Mouse (Mus musculus): ENCODE measurements around the gene Fstl3. TPM values are rescaled to one million over a fixed set of nuclear protein-coding genes. Genes with fewer than 3 reads are reported as not detected.
A peak's percentile ranks its signal among the peaks of the same experiment; 100 is the strongest.

Gene Fstl3
- polyA plus RNA-seq, 1 experiment from 2014 or later, result 21.9 TPM

GRCm38 (mm10) chr10:79789581-79789980 is 12.5 kb downstream of the Fstl3 start:
- no peak overlapping the region for H3K9ac ChIP-seq
- no peak for ATAC-seq (ENCODE audit: insufficient number of reproducible peaks, low FRiP score)

GRCm38 (mm10) chr10:79790861-79791260 is 13.8 kb downstream of the Fstl3 start, which contains the start of gene Prss57:
Gene Prss57, minus strand, starts transcription at chr10:79790961.
- ATAC-seq (ENCODE audit: insufficient number of reproducible peaks, low FRiP score), result no peak
- H3K4me1 ChIP-seq (replicated peaks), result peaks cover 15% of the 10 kb centered on the region
- 77% methylated on average over 4 of the region's 4 CpGs for WGBS

More at GRCm38 (mm10) chr10:79789581-79789980, 12.5 kb downstream of the Fstl3 start:
- Histone ChIP-seq H3K36me3 (no peaks in the 10 kb centered on the region), H3K27ac (ENCODE audit: poor library complexity, severe bottlenecking) (no peak overlapping the region), H3K27me3 (replicated peaks) (peaks cover 14% of the 10 kb centered on the region), H3K9me3 (replicated peaks) (no peaks in the 10 kb centered on the region), H3K4me3 (no peak overlapping the region), H3K4me1 (replicated peaks) (peaks cover 11% of the 10 kb centered on the region), H3K4me2 (no peak overlapping the region)
- 56% methylated on average over 2 of the region's 2 CpGs for WGBS

DNA sequence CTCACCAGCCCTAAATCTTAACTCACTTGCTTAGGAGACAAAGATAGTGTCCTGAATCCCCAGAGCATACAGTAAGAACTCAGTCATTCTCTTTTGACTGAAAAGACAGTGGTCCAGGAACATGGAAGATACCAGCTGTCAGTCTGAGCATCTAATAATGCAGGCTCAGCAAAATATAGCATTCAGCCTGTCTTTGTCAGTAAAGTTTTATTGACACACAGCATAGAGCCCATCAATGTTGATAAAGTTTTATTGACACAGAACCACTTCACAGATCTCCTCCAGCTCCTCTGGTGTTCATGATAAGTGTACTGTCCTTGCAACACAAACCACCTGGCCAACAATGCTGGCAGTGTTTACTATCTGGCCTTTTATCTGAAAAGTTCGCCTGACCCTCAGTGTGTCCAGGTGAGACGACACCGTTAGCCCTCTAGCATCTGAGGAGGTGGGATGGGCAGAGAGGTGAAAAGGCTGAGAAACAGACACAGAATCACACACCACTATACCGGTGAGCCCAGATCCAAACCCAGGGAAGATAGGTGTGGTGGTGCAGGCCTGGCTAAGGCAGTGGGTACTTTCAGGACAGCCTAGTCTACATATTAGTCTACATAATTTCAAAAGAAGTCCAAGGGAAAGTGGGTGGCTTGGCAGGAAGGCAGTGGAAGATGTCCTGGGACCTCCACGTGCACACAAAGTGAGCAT is 15.4 kb downstream of the Fstl3 start:
- Histone ChIP-seq H3K4me3 (no peak overlapping the region), H3K4me1 (replicated peaks) (peaks cover 21% of the 10 kb centered on the region), H3K27me3 (replicated peaks) (no peaks in the 10 kb centered on the region), H3K36me3 (0 out of 2 replicates have a peak, but pooled peaks cover 2% of the 10 kb centered on the region), H3K9ac (no peak overlapping the region), H3K9me3 (replicated peaks) (no peaks in the 10 kb centered on the region), H3K27ac (ENCODE audit: poor library complexity, severe bottlenecking) (no peak overlapping the region), H3K4me2 (no peak overlapping the region)
- no peak for ATAC-seq (ENCODE audit: insufficient number of reproducible peaks, low FRiP score)
- 76% methylated on average over 5 of the region's 5 CpGs for WGBS

More at GRCm38 (mm10) chr10:79790861-79791260, 13.8 kb downstream of the Fstl3 start, which contains the start of gene Prss57:
- Histone ChIP-seq H3K36me3 (0 out of 2 replicates have a peak, but pooled peaks cover 1% of the 10 kb centered on the region), H3K9me3 (replicated peaks) (no peaks in the 10 kb centered on the region), H3K9ac (no peak within 1 kb of the TSS), H3K4me2 (no peak within 1 kb of the TSS), H3K27me3 (replicated peaks) (0 out of 2 replicates have a peak, but pooled peaks cover 4% of the 10 kb centered on the region), H3K4me3 (no peak within 1 kb of the TSS), H3K27ac (ENCODE audit: poor library complexity, severe bottlenecking) (no peak within 1 kb of the TSS)

- peak; percentile 68 for ATAC-seq (ENCODE audit: insufficient number of reproducible peaks, low FRiP score)
- peak within 1 kb of the TSS; percentile 94 for H3K4me3 ChIP-seq
- no peaks in the 10 kb centered on the region for H3K27me3 ChIP-seq (replicated peaks)
- H3K4me1 ChIP-seq (replicated peaks), result peaks cover 24% of the 10 kb centered on the region
- 5% methylated on average over 51 of the region's 51 CpGs for WGBS
- H3K36me3 ChIP-seq, result 0 out of 2 replicates have a peak, but pooled peaks cover 2% of the 10 kb centered on the region
- peak within 1 kb of the TSS; percentile 75 for H3K27ac ChIP-seq (ENCODE audit: poor library complexity, severe bottlenecking)
- H3K9me3 ChIP-seq (replicated peaks), result no peaks in the 10 kb centered on the region
- peak within 1 kb of the TSS; percentile 93 for H3K4me2 ChIP-seq
- peak within 1 kb of the TSS; percentile 96 for H3K9ac ChIP-seq
Observed at GRCm38 (mm10) chr10:79793051-79793737, 16.1 kb downstream of the Fstl3 start, which contains the start of gene Palm. Gene Palm, plus strand, starts transcription at chr10:79793572.

DNA sequence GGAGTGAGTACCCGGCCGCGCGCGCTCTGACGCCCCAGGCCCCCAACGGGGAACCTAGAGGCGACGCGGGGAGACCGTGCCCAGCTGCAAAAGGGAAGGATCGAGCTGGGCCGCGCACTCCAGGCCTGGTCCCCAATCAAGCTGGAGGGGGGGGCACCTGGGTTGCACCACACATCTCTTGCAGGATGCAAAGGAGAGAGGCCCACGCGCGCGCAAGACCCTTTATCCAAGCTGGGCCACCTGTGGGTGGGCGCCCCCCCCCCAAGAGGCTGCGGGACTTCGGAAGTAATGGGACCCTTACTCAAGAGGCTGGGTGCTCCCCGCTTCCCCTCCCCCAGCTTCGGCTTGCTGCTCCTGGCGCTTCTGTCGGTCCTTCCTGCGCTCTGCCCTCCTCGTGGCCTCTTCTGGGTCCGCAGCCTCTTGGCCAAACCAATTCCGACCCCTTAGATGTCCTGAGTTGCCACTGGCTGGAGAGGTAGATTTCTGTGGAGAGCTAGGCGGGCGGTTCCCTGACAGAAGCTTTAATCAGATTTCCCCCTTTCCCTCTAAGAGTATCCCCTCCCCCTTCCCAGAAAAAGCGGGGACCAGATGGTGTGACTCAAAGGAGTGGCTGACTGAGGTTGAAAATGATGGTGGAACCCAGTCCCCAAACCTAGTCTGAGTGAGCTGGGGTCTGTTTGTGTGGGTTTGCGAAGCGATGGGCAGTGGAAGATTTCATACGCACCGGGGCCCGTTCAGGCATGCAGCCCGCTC is 16.8 kb downstream of the Fstl3 start:
- H3K27me3 ChIP-seq (replicated peaks), result no peaks in the 10 kb centered on the region
- peak overlapping the region; percentile 93 for H3K4me2 ChIP-seq
- peak overlapping the region; percentile 94 for H3K4me3 ChIP-seq
- H3K9ac ChIP-seq, result peak overlapping the region; percentile 96
- H3K4me1 ChIP-seq (replicated peaks), result peaks cover 26% of the 10 kb centered on the region
- ATAC-seq (ENCODE audit: insufficient number of reproducible peaks, low FRiP score), result peak; percentile 7; the same call in 1 of the 2 replicates
- H3K9me3 ChIP-seq (replicated peaks), result no peaks in the 10 kb centered on the region
- 0 out of 2 replicates have a peak, but pooled peaks cover 2% of the 10 kb centered on the region for H3K36me3 ChIP-seq
- H3K27ac ChIP-seq (ENCODE audit: poor library complexity, severe bottlenecking), result peak overlapping the region; percentile 75
- 1% methylated on average over 38 of the region's 38 CpGs for WGBS

DNA sequence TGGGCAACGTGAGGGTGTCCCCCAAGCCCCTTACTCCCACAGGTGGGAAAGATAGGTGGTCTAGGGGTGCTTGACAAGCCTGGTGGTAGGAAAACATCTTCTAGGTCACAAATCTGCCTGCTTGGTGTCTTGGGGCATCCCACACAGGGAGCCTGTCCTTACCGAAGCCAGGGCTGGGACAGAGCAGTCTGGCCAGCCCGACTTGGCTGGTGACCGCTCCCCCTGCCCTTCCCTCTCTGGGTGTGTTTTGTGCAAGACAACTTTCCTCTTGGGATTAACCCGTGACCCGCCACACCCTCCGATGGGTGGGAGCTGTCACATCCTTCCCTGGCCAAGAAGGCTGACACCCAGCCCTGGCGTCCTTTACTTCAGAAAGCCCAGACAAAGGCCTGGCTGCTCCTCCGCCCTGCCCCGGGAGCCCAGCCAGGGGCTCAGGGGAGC is 17.4 kb downstream of the Fstl3 start:
- 16% methylated on average over 10 of the region's 10 CpGs for WGBS
- no peaks in the 10 kb centered on the region for H3K9me3 ChIP-seq (replicated peaks)
- peak; percentile 66 for ATAC-seq (ENCODE audit: insufficient number of reproducible peaks, low FRiP score)

GRCm38 (mm10) chr10:79795905-79796304 is 18.8 kb downstream of the Fstl3 start:
- H3K9ac ChIP-seq, result no peak overlapping the region
- no peak for ATAC-seq (ENCODE audit: insufficient number of reproducible peaks, low FRiP score)
- H3K9me3 ChIP-seq (replicated peaks), result no peaks in the 10 kb centered on the region
- no peaks in the 10 kb centered on the region for H3K27me3 ChIP-seq (replicated peaks)
- no peak overlapping the region for H3K4me3 ChIP-seq
- 91% methylated on average over 3 of the region's 3 CpGs for WGBS
- H3K36me3 ChIP-seq, result 0 out of 2 replicates have a peak, but pooled peaks cover 2% of the 10 kb centered on the region
- peaks cover 26% of the 10 kb centered on the region for H3K4me1 ChIP-seq (replicated peaks)
- no peak overlapping the region for H3K4me2 ChIP-seq
- H3K27ac ChIP-seq (ENCODE audit: poor library complexity, severe bottlenecking), result no peak overlapping the region

More for the DNA sequence above, 17.4 kb downstream of the Fstl3 start:
- Histone ChIP-seq H3K4me2 (peak overlapping the region; percentile 93), H3K36me3 (0 out of 2 replicates have a peak, but pooled peaks cover 2% of the 10 kb centered on the region), H3K4me1 (replicated peaks) (peaks cover 26% of the 10 kb centered on the region), H3K27ac (ENCODE audit: poor library complexity, severe bottlenecking) (peak overlapping the region; percentile 75), H3K4me3 (peak overlapping the region; percentile 94), H3K27me3 (replicated peaks) (no peaks in the 10 kb centered on the region), H3K9ac (peak overlapping the region; percentile 96)

- no peak for ATAC-seq (ENCODE audit: insufficient number of reproducible peaks, low FRiP score)
- Histone ChIP-seq H3K9ac (no peak overlapping the region), H3K9me3 (replicated peaks) (no peaks in the 10 kb centered on the region), H3K36me3 (0 out of 2 replicates have a peak, but pooled peaks cover 2% of the 10 kb centered on the region), H3K27me3 (replicated peaks) (no peaks in the 10 kb centered on the region), H3K4me3 (no peak overlapping the region), H3K27ac (ENCODE audit: poor library complexity, severe bottlenecking) (peak overlapping the region; percentile 20; the same call in 1 of the 2 replicates), H3K4me2 (0 out of 2 replicates have a peak overlapping the region, but pooled peaks have one; percentile 2), H3K4me1 (replicated peaks) (peaks cover 34% of the 10 kb centered on the region)
- 30% methylated on average over 15 of the region's 15 CpGs for WGBS
Observed at GRCm38 (mm10) chr10:79797326-79797725, 20.3 kb downstream of the Fstl3 start.

GRCm38 (mm10) chr10:79798289-79798928 is 21.3 kb downstream of the Fstl3 start:
- Histone ChIP-seq H3K9me3 (replicated peaks) (no peaks in the 10 kb centered on the region), H3K9ac (no peak overlapping the region), H3K27ac (ENCODE audit: poor library complexity, severe bottlenecking) (0 out of 2 replicates have a peak overlapping the region, but pooled peaks have one; percentile 5), H3K4me3 (no peak overlapping the region), H3K4me1 (replicated peaks) (peaks cover 41% of the 10 kb centered on the region), H3K36me3 (0 out of 2 replicates have a peak, but pooled peaks cover 2% of the 10 kb centered on the region), H3K4me2 (no peak overlapping the region), H3K27me3 (replicated peaks) (no peaks in the 10 kb centered on the region)
- WGBS, result 76% methylated on average over 12 of the region's 12 CpGs
- ATAC-seq (ENCODE audit: insufficient number of reproducible peaks, low FRiP score), result no peak

- Histone ChIP-seq H3K4me2 (no peak overlapping the region), H3K27ac (ENCODE audit: poor library complexity, severe bottlenecking) (no peak overlapping the region), H3K4me3 (no peak overlapping the region), H3K27me3 (replicated peaks) (no peaks in the 10 kb centered on the region), H3K9me3 (replicated peaks) (no peaks in the 10 kb centered on the region), H3K4me1 (replicated peaks) (peaks cover 43% of the 10 kb centered on the region), H3K36me3 (0 out of 2 replicates have a peak, but pooled peaks cover 2% of the 10 kb centered on the region), H3K9ac (no peak overlapping the region)
- 83% methylated on average over 11 of the region's 11 CpGs for WGBS
- ATAC-seq (ENCODE audit: insufficient number of reproducible peaks, low FRiP score), result no peak
Observed at GRCm38 (mm10) chr10:79800508-79800907, 23.4 kb downstream of the Fstl3 start.

All from heart, embryonic 12.5 days (tissue).